Mouse (Mus musculus) T-helper 17 cell (primary cell): Measurements from ENCODE around the gene Rnf40.

Source experiments
- in situ Hi-C, 2 experiments: fragments of 300-600 bp; cut with MboI, MseI; formaldehyde crosslinking; loops; 1 replicate in 1 of 2; 2 replicates in 1 of 2; pipeline ENCODE4 v1.15.1; 2025; ENCODE audit warnings: high pct_unique_total_duplicates in 2 of 2

Rnf40 gene

DNA sequence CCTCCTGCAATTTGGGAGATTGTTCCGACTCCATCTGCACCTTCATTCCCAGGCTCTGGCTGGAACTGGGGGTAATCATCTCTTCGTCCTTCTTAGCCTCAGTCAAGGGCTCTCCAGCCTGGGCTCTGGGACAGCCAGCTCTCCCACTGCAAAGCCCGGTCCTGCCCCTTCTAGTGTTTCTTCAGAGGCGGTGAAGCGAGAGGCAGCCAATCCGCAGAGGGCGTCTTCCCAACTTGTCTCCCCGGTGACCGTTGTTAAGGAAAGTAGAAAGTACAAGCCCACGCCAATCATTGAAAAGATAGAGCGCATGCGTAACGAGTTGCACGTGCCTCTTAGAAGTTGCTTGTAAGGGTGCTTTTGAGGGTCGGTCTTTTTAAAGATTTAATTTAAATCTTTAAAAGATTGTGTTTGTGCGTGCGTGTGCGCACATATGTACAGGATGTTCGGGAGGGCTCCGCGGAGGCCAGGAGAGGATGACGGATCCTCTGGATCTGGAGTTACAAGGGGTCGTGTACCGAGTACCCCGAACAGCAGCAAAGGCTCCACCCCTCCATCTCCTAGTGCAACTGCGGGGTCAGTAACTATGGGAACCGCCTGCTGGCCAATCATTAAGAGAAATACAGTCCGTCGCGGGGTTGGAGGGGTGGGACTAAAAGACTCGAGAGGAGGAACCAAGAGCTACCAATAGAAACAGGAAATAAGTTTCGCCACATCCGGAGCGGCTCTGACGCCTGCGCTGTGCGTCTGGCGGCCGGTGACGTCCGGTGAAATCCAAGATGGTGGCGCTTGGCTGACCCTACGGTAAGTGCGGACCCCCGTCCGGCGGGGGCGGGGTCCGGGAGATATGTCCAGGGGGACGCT, at the start of gene Rnf40, which contains the start of gene Ccdc189:
Gene Rnf40 (plus strand): TSS at position 757 of the 861 bp plus-strand sequence.
Gene Ccdc189 (minus strand): TSS at position 585 of the 861 bp plus-strand sequence.
- in situ Hi-C loops: no loop called here

DNA sequence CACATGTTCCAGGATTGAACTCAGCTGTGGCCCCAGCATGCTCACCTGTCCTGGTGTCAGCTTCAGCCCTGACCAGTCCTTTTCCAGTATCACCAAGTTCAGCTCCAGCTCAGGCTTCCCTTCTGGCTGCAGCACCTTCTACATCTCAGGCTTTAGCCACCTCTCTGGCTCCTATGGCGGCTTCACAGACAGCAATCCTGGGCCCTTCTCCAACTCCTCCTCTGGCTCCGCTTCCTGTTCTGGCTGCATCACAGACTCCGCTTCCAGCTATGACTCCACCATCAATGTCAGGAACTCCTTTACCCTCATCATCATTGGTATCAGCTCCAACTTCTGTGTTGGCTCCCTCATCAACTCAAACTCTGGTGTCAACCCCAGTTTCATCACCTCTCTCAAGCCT, 46.9 kb upstream of the Rnf40 start:
- in situ Hi-C loops: loop anchor here in 1 of 2 experiments (25.0 kb wide), 1 partner anchor 979 kb away; the partner anchor contains the start of gene Eif3c

DNA sequence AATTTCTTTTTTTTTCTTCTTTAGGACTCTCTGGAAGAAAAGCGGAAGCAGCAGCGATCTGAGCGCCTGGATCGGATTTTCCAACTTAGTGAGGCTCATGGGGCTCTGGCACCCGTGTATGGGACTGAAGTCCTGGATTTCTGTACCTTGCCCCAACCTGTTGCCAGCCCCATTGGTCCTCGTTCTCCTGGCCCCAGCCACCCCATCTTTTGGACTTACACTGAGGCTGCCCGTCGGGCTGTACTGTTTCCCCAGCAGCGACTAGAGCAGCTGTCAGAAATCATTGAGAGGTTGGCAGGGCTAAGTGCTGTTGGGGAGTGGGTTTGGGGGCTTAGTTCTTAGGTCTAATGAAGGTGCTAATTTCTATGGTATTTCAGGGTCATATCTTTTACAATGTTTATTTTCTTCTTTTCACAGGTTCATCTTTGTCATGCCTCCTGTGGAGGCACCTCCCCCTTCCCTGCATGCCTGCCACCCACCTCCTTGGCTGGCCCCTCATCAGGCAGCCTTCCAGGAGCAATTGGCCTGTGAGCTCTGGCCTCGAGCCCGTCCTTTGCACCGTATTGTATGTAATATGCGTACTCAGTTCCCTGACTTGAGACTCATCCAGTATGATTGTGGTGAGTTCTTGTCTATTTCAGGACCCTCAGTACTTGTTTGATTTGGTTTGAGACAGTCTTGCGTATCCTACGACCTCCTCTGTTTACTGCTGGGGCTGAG, 39.3 kb upstream of the Rnf40 start:
- in situ Hi-C loops: loop anchor here in 1 of 2 experiments (25.0 kb wide), 1 partner anchor 987 kb away; the partner anchor contains the start of gene Eif3c

DNA sequence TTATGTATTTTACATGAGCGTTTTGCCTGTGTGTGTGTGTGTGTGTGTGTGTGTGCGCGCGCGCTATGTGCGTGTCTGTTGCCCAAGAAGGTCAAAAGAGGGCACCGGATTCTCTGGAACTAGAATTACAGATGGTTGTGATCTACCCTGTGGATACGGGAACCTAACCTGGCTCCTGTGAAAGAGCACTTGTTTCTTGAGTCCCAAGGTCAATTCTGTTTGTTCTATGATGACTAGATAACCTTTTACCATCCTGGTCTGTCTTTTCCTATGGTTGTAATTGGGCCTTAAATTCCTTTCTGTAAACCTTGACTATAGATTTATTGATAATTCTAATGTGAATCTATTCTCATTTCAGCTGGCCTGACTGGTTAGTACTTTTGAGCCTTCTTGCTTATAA, 37.0 kb upstream of the Rnf40 start:
- in situ Hi-C loops: loop anchor here in 1 of 2 experiments (10.0 kb wide), 1 partner anchor 227 kb away; no protein-coding TSS in a partner anchor

DNA sequence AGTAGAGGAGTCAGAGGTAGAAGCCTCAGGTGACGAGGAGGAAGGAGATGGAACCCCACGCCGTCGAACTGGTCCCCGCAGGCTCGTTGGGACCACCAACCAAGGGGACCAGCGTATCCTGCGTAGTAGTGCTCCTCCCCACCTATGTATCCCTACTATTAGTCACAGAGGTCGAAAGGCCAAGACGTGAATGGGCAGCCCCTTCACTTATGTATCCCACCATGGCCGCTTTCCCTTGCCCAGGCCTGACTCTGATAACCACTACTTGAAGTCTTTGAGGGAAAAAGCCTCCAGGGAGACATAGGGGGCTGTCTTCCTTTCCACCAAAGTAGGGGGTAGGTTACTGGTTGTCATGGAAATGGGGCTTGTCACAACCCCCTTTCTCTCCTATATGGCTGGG, 28.0 kb upstream of the Rnf40 start:
- in situ Hi-C loops: no loop called here

DNA sequence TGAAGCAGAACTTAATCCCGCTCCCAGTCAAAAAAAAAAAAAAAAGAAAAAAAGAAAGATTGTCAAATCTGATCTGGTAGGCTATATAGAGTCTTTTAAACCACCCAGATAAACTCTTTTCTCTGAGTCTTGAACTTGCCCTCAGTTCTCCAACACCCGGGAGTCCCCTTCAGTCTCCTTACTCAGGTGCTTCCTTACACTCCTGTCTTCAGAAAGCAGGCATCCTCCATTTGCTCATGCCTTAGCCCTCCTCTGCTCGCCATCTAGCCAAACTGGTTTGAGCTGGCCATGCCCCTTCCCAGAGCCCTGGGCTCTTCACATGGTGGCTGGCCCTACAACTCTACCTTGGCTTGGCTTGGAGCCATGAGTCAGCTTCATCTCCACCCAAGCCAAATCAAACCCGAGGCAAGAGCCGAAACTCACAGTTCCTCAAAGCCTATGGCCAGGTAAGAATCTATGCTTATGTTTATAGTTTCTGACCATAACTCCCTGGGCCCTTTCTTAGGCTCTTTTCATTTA, 27.2 kb upstream of the Rnf40 start, which contains the start of gene Tmem265:
Gene Tmem265 (plus strand): TSS at position 51 of the 519 bp plus-strand sequence.
- in situ Hi-C loops: no loop called here

DNA sequence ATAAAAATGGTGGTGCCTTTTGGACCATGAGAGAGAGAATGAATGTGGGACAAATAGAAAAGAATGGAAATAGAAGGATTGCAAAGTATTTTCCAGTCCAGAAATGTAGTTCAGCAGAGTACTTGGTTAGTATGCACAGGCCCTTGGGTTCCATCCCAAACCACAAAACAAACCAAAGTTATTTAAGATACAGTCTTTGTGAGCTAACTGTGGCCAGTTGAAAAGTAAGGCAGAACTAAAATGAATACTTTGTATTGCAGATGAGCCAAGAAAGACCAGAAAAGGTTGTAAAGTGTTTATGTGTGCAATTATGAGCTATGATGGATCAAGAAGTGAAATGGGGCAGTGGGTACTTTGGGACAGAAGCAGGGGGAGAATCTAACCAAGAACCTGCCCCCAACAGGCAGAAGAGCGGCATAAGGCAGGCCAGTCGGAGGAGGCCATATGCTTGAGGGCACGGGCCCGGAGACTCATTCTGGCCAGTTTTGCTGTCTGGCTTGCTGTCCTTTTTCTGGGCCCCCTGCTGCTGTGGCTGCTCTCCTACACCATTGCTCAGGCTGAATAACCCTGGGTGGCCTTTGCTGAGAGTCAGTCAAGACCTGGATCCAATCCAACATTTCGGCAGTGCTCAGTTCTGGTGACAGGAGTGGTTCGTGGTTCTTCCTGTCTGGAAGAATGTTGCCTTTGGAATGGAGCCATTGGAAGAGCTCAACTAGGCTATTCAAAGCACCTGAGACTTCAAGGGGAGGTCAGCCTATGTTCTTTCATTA, 24.0 kb upstream of the Rnf40 start:
- in situ Hi-C loops: no loop called here

DNA sequence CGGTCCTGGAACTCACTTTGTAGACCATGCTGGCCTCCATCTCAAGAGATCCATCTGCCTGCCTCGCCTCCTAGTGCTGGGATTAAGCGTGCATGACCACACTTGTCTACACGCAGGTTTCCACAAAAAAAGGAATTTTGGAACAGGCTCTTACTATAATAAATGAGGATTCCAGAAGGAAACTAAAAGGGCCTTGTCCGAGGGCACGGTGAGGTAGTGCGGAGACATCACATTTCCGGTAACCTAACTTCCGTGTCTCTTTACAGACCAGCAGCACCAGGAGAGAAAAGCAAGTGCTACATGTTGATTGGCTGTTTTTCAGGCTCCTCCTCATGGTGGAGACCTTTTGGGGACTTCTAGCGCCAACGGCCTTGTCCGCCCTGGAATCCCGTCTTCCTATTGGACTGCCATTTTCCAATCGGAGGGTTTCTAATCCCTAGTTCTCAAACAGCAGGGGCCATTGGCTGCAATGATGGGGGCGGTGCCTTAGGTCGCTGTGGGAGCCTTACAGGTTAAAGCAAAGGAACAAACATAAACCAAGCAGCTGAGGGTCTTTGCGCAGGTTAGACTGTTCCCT, 15.6 kb upstream of the Rnf40 start, which contains the start of gene Phkg2:
Gene Phkg2 (plus strand): TSS at position 446 of the 577 bp plus-strand sequence.
- in situ Hi-C loops: no loop called here

DNA sequence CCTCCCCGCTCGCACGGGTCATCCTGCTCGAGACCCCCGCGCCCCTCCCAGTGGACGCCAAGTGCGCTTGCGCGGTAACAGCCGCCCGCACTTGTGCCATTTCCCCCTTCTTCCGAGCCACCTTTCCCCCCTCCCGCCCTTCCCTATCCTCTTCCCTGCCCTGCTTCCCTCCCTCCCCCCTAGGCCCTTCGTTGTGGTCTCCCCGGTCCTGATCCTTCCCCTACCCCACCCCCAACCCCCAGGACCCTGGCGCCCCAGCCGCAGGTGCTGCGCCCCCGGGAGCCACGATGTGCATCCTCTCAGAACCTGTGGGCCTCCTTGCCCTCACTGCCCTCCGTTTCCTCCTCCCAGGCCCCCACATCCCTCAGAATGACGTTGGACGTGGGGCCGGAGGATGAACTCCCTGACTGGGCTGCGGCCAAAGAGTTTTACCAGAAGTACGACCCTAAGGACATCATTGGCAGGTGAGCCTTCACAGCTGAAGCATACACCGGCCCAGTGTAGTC, 15.0 kb upstream of the Rnf40 start:
- in situ Hi-C loops: no loop called here

DNA sequence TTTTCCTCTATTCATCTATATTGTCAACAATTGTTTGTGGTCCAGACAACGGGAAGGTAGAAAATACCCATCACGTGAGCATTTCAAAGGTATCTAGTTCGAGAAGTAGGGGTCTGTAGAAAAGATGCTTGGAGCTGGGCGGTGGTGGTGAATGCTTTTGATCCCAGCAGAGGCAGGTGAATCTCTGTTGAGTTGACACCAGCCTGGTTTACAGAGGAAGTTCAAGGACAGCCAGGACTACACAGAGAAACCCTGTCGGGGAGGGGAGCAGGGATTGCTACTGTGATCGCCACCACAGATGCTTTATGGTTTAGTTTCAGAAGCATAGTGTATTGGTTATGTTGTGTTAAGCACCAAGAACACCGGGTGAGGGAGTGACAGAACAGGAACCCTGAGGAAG, 14.5 kb upstream of the Rnf40 start:
- in situ Hi-C loops: no loop called here

DNA sequence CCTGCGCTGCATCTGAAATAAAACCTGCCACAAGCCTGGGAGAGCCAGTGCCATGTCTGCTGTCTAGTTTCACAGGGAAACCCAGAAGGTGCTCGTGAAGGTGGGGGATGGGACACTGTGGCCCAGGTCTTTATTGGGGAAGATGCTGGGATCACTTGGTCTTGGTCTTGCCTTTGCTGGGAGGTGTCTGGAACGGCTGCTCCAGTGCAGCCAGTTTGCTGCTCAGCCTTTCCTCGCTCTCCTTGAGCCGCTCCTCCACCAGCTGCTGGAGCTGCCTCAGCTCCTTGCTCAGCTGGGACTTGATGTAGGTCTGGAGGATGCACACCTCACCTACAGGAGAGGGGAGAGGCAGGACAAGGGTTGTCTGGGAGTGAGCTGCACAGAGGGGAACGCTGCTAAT, 5.3 kb upstream of the Rnf40 start:
- in situ Hi-C loops: no loop called here

DNA sequence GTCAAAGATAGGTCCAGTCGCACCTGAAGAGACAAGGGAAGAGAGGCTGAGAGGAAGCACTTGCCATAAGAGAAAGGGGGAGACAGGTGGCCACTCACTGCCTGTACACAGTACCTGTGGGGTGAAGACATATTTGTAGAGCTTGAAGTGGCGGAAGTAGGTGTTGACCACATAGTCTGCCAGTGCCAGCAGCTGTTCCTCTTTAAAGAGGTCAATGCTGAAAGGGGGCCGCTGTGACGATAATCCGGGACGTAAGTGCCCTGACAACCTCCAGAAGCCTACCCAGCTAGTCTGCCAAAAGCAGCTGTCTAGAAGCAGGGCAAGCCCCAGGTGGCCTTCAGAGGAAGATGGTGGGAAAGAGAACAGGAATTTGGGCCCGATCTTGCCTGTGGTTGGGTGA, 3.5 kb upstream of the Rnf40 start:
- in situ Hi-C loops: no loop called here

DNA sequence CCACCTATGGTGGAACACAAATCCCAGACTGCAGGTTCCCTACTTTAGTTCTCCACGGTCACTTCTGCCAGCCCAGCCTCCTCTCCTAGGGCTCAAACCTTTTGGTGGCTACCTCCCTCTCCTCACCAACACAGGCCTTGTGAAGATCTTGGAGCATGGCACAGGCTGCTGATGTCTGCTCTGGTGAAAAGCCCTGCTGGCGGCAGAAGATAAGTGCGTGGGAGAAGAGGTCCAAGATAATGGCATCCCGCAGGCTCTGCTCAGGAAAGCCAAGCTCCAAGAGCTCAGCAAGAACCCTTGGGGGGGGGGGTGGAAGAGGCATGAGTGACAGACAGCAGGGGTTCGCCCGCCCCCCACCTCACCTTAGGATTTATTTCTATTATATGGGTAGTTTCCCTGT, 2.4 kb upstream of the Rnf40 start:
- in situ Hi-C loops: no loop called here

DNA sequence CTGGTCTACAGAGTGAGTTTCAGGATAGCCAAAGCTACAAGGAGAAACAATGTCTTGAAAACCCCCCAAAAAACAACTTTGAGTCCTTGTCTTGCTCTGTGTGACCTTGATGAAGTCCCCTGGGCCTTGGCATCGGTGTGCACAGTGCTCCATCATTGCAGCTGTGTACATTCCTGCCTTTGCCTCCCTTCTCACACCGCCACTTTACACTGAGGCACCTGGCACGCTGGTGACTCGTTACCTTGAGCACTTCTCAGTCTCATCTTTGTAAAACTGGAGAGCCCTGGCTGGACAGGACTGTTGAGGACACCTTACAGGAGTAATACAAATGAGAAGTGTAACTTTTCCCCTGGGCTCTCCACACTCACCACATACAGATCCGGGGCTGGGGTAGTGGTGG, 1.4 kb upstream of the Rnf40 start:
- in situ Hi-C loops: no loop called here

DNA sequence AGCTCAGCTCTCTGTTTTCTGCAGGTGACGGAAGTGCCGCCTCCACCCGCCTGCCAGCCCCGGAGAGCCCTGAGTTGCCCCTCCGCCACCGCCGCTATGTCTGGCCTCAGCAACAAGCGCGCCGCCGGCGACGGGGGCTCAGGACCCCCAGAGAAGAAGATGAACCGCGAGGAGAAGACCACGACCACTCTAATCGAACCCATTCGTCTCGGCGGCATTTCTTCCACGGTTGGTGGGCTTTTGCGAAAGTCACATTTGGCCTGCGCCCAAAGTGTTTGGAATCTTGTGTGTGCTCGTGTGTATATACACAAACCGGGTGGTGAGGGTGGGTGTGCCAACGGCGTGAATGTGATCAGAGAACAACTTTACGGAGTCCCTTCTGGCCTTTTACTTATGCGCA, 334 bp downstream of the Rnf40 start:
- in situ Hi-C loops: no loop called here

DNA sequence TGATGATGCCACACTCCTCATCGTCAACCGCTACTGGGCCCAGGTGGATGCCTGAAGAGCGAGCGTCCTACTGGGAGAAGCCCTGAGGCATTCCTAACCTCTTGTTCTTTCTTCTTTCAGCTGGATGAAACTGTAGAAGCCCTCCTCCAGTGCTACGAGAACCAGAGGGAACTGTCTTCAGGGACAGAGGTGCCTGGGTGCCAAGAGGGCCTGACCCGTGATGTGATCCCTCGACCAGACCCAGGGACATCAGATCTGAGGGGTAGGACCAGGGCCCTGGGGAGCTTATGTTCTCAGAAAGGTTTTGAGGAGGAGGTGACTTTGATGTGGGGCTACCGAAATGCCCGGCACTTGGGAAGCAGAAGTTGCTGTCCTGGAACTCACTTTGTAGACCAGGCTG, 1.1 kb downstream of the Rnf40 start:
- in situ Hi-C loops: no loop called here

DNA sequence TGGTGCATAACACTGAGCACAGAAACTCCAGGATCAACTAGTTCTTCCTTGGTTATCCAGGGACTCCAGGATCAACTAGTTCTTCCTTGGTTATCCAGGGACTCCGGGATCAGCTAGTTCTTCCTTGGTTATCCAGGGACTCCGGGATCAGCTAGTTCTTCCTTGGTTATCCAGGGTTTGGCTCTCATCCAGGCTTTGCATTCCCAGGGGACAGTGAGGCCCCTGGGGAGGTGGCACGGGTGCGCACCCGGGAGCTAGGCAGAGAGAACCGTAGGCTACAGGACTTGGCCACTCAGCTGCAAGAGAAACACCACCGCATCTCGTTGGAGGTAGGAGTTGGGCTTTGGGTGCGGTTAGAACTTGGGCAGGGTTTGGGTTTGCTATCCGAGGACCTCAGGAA, 2.5 kb downstream of the Rnf40 start:
- in situ Hi-C loops: no loop called here

DNA sequence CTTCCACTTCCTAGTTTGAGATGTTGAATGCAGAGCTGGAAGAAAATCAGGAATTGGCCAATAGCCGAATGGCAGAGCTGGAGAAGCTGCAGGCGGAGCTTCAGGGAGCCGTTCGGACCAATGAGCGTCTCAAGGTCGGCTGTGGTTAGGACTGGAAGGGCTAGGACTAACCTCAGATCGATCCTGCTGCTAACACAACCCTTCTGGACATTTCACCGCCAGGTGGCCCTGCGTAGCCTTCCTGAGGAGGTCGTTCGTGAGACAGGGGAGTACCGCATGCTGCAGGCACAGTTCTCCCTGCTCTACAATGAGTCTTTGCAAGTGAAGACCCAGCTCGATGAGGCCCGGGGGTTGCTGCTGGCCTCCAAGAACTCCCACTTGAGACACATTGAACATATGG, 4.0 kb downstream of the Rnf40 start:
- in situ Hi-C loops: no loop called here

DNA sequence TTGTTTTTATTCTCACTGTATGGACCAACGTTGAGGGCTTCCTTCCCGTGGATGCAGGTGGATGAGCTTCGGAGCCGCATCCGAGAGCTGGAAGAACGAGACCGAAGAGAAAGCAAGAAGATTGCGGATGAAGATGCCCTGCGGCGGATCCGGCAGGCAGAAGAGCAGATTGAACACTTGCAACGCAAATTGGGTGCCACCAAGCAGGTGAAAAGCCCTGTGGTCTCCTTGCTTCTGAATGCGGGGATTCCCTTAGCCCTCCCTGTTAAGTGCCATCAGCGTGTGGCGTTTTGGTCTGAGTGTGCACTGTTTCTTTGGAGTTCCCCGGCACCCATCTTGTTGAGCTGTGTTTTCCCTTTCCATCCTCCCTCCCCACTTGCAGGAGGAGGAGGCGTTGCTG, 8.2 kb downstream of the Rnf40 start:
- in situ Hi-C loops: no loop called here

DNA sequence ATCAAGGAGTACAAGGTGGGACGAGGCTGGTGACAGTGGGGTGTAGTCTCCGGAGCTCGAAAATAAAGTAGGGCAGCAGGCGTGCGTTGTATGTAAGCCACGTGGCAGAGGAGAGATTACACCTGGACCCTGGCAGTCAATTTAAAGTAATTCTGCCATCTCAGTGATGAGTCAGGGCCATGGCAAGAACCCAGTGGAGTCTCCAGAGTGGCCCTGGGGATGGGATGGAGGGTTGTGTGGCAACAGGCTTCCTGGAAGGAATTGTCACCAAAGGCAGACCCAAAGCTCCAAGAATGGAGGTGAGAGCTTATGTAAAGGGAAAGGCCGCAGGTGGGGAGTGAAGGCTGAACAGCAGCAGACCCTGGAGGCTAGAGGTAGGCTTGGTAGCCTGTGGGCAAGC, 12.0 kb downstream of the Rnf40 start:
- in situ Hi-C loops: no loop called here

DNA sequence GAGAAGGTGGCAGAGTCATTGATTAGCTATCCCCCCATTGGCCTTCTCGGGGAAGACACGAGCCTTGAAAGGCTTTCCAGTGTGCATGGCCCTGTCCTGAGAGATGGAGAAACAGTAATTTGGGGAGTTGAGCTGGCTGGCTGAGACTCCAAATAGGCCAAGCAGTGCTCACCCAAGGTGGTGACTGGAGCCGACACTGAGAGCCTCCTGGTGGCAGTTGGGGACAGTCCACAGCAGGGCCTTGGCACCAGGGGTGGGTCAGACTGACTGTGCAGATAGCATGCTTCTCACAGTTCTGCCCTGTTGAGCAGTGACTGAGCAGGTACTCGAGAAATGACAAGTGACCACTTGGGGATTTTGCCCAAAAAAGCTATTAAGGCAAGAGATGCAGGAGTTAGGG, 13.2 kb downstream of the Rnf40 start:
- in situ Hi-C loops: no loop called here
